Mouse (Mus musculus) neural tube, embryonic 11.5 days (tissue): ENCODE measurements around the gene Gas1. TPM values are rescaled to one million over a fixed set of nuclear protein-coding genes. Genes with fewer than 3 reads are reported as not detected.
A peak's percentile ranks its signal among the peaks of the same experiment; 100 is the strongest.

Experiments used
- ATAC-seq: fragments of 200-750 bp; cut with Nextera tagmentation; 2 replicates; pipeline ENCODE4 v1.8.0; 2017; ENCODE audit warnings: moderate number of reproducible peaks, mild to moderate bottlenecking, moderate TSS enrichment, moderate library complexity; ENCODE audit not compliant: insufficient read depth, low FRiP score, low TSS enrichment
- DNase-seq: peaks from one replicate; pipeline ENCODE4 v3.0.0-alpha.2; 2015; ENCODE audit warnings: low spot score
- H3K27ac ChIP-seq: fragments of 300-500 bp; sonication (generic); 2 replicates; pipeline ENCODE4 v1.5.1; 2014; ENCODE audit warnings: low read depth, mild to moderate bottlenecking, low read length
- H3K27me3 ChIP-seq: fragments of 300-500 bp; sonication (generic); 2 replicates; pipeline ENCODE4 v1.6.1; 2014; ENCODE audit warnings: mild to moderate bottlenecking, low read length, mixed read lengths; ENCODE audit not compliant: control insufficient read depth, insufficient read depth
- H3K36me3 ChIP-seq: fragments of 300-500 bp; sonication (generic); 2 replicates; pipeline ENCODE4 v1.6.1; 2014; ENCODE audit warnings: mild to moderate bottlenecking, low read length, moderate library complexity, mixed read lengths; ENCODE audit not compliant: control insufficient read depth, insufficient read depth
- H3K4me1 ChIP-seq: fragments of 300-500 bp; sonication (generic); 2 replicates; pipeline ENCODE4 v1.6.1; 2014; ENCODE audit warnings: low read length, mixed read lengths; ENCODE audit not compliant: control insufficient read depth, insufficient read depth
- H3K4me2 ChIP-seq: fragments of 300-500 bp; sonication (generic); 2 replicates; pipeline ENCODE4 v1.6.1; 2014; ENCODE audit warnings: low read depth, mild to moderate bottlenecking, moderate library complexity
- H3K4me3 ChIP-seq: fragments of 300-500 bp; sonication (generic); 2 replicates; pipeline ENCODE4 v1.5.1; 2014; ENCODE audit warnings: low read depth, low read length
- H3K9ac ChIP-seq: fragments of 300-500 bp; sonication (generic); 2 replicates; pipeline ENCODE4 v1.6.1; 2014; ENCODE audit warnings: mild to moderate bottlenecking, low read length
- H3K9me3 ChIP-seq: fragments of 300-500 bp; sonication (generic); 2 replicates; pipeline ENCODE4 v1.6.1; 2016; ENCODE audit warnings: low read length; ENCODE audit not compliant: control insufficient read depth
- WGBS: fragments of 180-500 bp; shearing (Covaris S2); extraction: QIAGEN DNeasy Blood & Tissue Kit; methylation state at CpG from one replicate; pipeline ENCODE4 v1.1.7; 2014; 5-methylcytosine and 5-hydroxymethylcytosine counted together
- polyA plus RNA-seq: library from polyadenylated mRNA; unstranded; fragments of >200 nt; fragmentation: Nextera tagmentation; extraction: Ambion mirVana; gene quantifications from 2 replicates; pipeline ENCODE4 v1.2.1, GENCODE M21; 2014

The Gas1 gene
- polyA plus RNA-seq, 1 experiment from 2014 or later, result 168 TPM

GRCm38 (mm10) chr13:60193273-60193672 lies 16.1 kb upstream of the Gas1 start:
- ATAC-seq (no peak), DNase-seq (no peak)
- WGBS, result 66% methylated on average over 6 of the region's 6 CpGs
- no peak overlapping the region for H3K4me2 ChIP-seq
- H3K27me3 ChIP-seq, result no peaks in the 10 kb centered on the region
- H3K4me3 ChIP-seq, result no peak overlapping the region
- H3K27ac ChIP-seq, result no peak overlapping the region
- no peak overlapping the region for H3K9ac ChIP-seq
- H3K36me3 ChIP-seq, result no peaks in the 10 kb centered on the region
- no peaks in the 10 kb centered on the region for H3K9me3 ChIP-seq
- no peaks in the 10 kb centered on the region for H3K4me1 ChIP-seq

GRCm38 (mm10) chr13:60189923-60190322 lies 12.8 kb upstream of the Gas1 start:
- 56% methylated on average over 10 of the region's 10 CpGs for WGBS

GRCm38 (mm10) chr13:60188952-60189351 lies 11.8 kb upstream of the Gas1 start:
- Histone ChIP-seq H3K27ac (no peak overlapping the region), H3K27me3 (no peaks in the 10 kb centered on the region), H3K4me3 (no peak overlapping the region), H3K36me3 (no peaks in the 10 kb centered on the region), H3K9me3 (no peaks in the 10 kb centered on the region), H3K4me2 (no peak overlapping the region), H3K9ac (no peak overlapping the region), H3K4me1 (no peaks in the 10 kb centered on the region)
- no peak for DNase-seq
- WGBS, result 86% methylated on average over 8 of the region's 8 CpGs
- no peak for ATAC-seq

More at GRCm38 (mm10) chr13:60189923-60190322, 12.8 kb upstream of the Gas1 start:
- no peak for DNase-seq
- no peaks in the 10 kb centered on the region for H3K4me1 ChIP-seq
- H3K4me2 ChIP-seq, result no peak overlapping the region
- no peak overlapping the region for H3K9ac ChIP-seq
- no peak overlapping the region for H3K4me3 ChIP-seq
- H3K36me3 ChIP-seq, result no peaks in the 10 kb centered on the region
- H3K9me3 ChIP-seq, result no peaks in the 10 kb centered on the region
- no peaks in the 10 kb centered on the region for H3K27me3 ChIP-seq
- ATAC-seq, result no peak
- H3K27ac ChIP-seq, result no peak overlapping the region

GRCm38 (mm10) chr13:60187276-60187675 lies 10.1 kb upstream of the Gas1 start:
- WGBS, result 87% methylated on average over 2 of the region's 2 CpGs
- no peak overlapping the region for H3K27ac ChIP-seq
- H3K9me3 ChIP-seq, result no peaks in the 10 kb centered on the region
- DNase-seq (no peak), ATAC-seq (no peak)
- H3K36me3 ChIP-seq, result no peaks in the 10 kb centered on the region
- H3K4me1 ChIP-seq, result no peaks in the 10 kb centered on the region
- H3K9ac ChIP-seq, result no peak overlapping the region
- H3K27me3 ChIP-seq, result no peaks in the 10 kb centered on the region
- no peak overlapping the region for H3K4me2 ChIP-seq
- H3K4me3 ChIP-seq, result no peak overlapping the region

GRCm38 (mm10) chr13:60182346-60182745 lies 5.2 kb upstream of the Gas1 start:
- no peaks in the 10 kb centered on the region for H3K27me3 ChIP-seq
- H3K9ac ChIP-seq, result no peak overlapping the region
- no peak overlapping the region for H3K27ac ChIP-seq
- no peaks in the 10 kb centered on the region for H3K9me3 ChIP-seq
- no peaks in the 10 kb centered on the region for H3K36me3 ChIP-seq
- DNase-seq, result no peak
- H3K4me2 ChIP-seq, result no peak overlapping the region
- H3K4me1 ChIP-seq, result no peaks in the 10 kb centered on the region
- WGBS, result 69% methylated on average over 4 of the region's 4 CpGs
- no peak overlapping the region for H3K4me3 ChIP-seq
- ATAC-seq, result no peak

- Histone ChIP-seq H3K27ac (no peak overlapping the region), H3K4me2 (no peak overlapping the region), H3K36me3 (no peaks in the 10 kb centered on the region), H3K9me3 (no peaks in the 10 kb centered on the region), H3K4me1 (no peaks in the 10 kb centered on the region), H3K9ac (no peak overlapping the region), H3K27me3 (no peaks in the 10 kb centered on the region), H3K4me3 (no peak overlapping the region)
- WGBS, result 66% methylated on average over 4 of the region's 4 CpGs
- no peak for DNase-seq
- ATAC-seq, result no peak
These were observed 2.5 kb upstream of the Gas1 start for GRCm38 (mm10) chr13:60179641-60180040.

GRCm38 (mm10) chr13:60178416-60178815 lies 1.3 kb upstream of the Gas1 start:
- 1% methylated on average over 15 of the region's 15 CpGs for WGBS
- DNase-seq (peak; percentile 94), ATAC-seq (no peak)
- Histone ChIP-seq H3K27me3 (no peaks in the 10 kb centered on the region), H3K36me3 (no peaks in the 10 kb centered on the region), H3K27ac (peak overlapping the region; percentile 70), H3K9ac (peak overlapping the region; percentile 62), H3K4me2 (peak overlapping the region; percentile 64), H3K4me3 (peak overlapping the region; percentile 97), H3K4me1 (peaks cover 7% of the 10 kb centered on the region), H3K9me3 (no peaks in the 10 kb centered on the region)

GRCm38 (mm10) chr13:60177797-60178110 lies 589 bp upstream of the Gas1 start:
- no peak for DNase-seq
- no peaks in the 10 kb centered on the region for H3K27me3 ChIP-seq
- WGBS, result under 1% methylated on average over 13 of the region's 13 CpGs
- H3K4me2 ChIP-seq, result peak overlapping the region; percentile 64
- H3K9ac ChIP-seq, result peak overlapping the region; percentile 62
- H3K27ac ChIP-seq, result peak overlapping the region; percentile 70
- no peaks in the 10 kb centered on the region for H3K9me3 ChIP-seq
- no peak for ATAC-seq
- H3K36me3 ChIP-seq, result no peaks in the 10 kb centered on the region
- peak overlapping the region; percentile 97 for H3K4me3 ChIP-seq
- peaks cover 12% of the 10 kb centered on the region for H3K4me1 ChIP-seq

- DNase-seq (no peak), ATAC-seq (no peak; the same call in 1 of the 2 replicates)
- H3K9me3 ChIP-seq, result no peaks in the 10 kb centered on the region
- peak overlapping the region; percentile 64 for H3K4me2 ChIP-seq
- peaks cover 21% of the 10 kb centered on the region for H3K4me1 ChIP-seq
- WGBS, result 0% methylated on average over 53 of the region's 53 CpGs
- peak overlapping the region; percentile 99 for H3K27ac ChIP-seq
- no peaks in the 10 kb centered on the region for H3K27me3 ChIP-seq
- peak overlapping the region; percentile 97 for H3K4me3 ChIP-seq
- peak overlapping the region; percentile 90 for H3K9ac ChIP-seq
- no peaks in the 10 kb centered on the region for H3K36me3 ChIP-seq
These were observed 424 bp downstream of the Gas1 start for GRCm38 (mm10) chr13:60176776-60177105.
